ENCODE assay signal across 17 mouse cellular contexts in the genomic region with DNA sequence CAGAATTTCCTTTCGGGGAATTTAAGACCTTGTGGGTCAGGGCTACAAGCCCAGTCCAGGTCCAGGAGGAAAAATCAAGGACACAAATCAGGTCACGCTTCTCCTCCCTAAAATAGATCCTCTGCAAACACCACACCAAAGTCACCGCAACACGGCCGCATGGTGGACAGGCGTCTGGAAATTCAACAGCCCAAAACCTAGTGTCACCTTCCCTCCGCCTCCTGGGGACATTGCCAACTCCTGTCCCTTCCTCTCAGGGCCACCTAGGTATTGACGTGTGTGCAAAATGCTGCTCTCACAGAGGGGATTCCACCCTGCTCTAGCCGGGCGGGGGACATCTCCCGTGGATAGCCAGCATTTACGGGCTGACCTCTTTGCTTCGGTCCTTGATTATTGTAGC. TPM values are rescaled to one million over a fixed set of nuclear protein-coding genes. Genes with fewer than 3 reads are reported as not detected.
DNase-seq lines count a peak whose midpoint lies in the region; ATAC-seq lines count a peak whose summit lies in the region.
"Had no signal": no experiment of that assay in that cellular context is flagged by ENCODE, and none has a peak within 500 bp of the region (broad histone marks: within the 10 kb centered on the region; RNA-seq: fewer than 3 reads in every experiment).

No protein-coding gene starts in this region.

- H3K4me2 ChIP-seq in heart, embryonic 12.5 days, result peak overlapping the region; percentile 34; the same call in 1 of the 2 replicates
- H3K4me2 ChIP-seq in intestine, embryonic 16.5 days (ENCODE audit: low read depth, low read length), result no peak overlapping the region
- H3K4me2 ChIP-seq: hindbrain, embryonic 12.5 days; neural tube, embryonic 13.5 days had no signal

- WGBS in heart, embryonic 10.5 days, result 59% methylated on average over 13 of the region's 13 CpGs
- 58% methylated on average over 13 of the region's 13 CpGs for WGBS in heart, embryonic 12.5 days
- WGBS in intestine, embryonic 16.5 days, result 87% methylated on average over 13 of the region's 13 CpGs
- WGBS in midbrain, embryonic 10.5 days, result 96% methylated on average over 13 of the region's 13 CpGs

- no peak overlapping the region for H3K9ac ChIP-seq in heart, embryonic 12.5 days
- H3K9ac ChIP-seq in intestine, embryonic 16.5 days (ENCODE audit: low read depth, low read length), result no peak overlapping the region
- H3K9ac ChIP-seq: hindbrain, embryonic 12.5 days; neural tube, embryonic 13.5 days had no signal

- intact Hi-C loops in heart, postnatal 36 days (cut with DNase I), result no loop called here

- H3K9me3 ChIP-seq in heart, embryonic 10.5 days, result no peaks in the 10 kb centered on the region
- H3K9me3 ChIP-seq in heart, embryonic 12.5 days (replicated peaks), result peaks cover 4% of the 10 kb centered on the region; the same call in 1 of the 2 replicates
- H3K9me3 ChIP-seq in intestine, embryonic 16.5 days (ENCODE audit: control insufficient read depth, low read length), result no peaks in the 10 kb centered on the region
- peaks cover 21% of the 10 kb centered on the region for H3K9me3 ChIP-seq in midbrain, embryonic 10.5 days (replicated peaks)

- H3K4me3 ChIP-seq in heart, embryonic 10.5 days, result no peak overlapping the region
- H3K4me3 ChIP-seq in heart, embryonic 12.5 days, result no peak overlapping the region
- no peak overlapping the region for H3K4me3 ChIP-seq in intestine, embryonic 16.5 days (ENCODE audit: low read length)
- H3K4me3 ChIP-seq in midbrain, embryonic 10.5 days, result no peak overlapping the region
- H3K4me3 ChIP-seq: forebrain, embryonic 10.5 days; hindbrain, embryonic 12.5 days; neural tube, embryonic 13.5 days had no signal

- peak; percentile 58; the same call in 1 of the 2 replicates for ATAC-seq in heart, embryonic 12.5 days (ENCODE audit: insufficient number of reproducible peaks, low FRiP score)
- no peak for ATAC-seq in intestine, embryonic 16.5 days
- no peak for ATAC-seq in activated CD4-positive, CD25-positive, alpha-beta regulatory T cell, adult 4 months

- H3K27me3 ChIP-seq in heart, embryonic 10.5 days (ENCODE audit: insufficient read depth, poor library complexity, severe bottlenecking), result no peaks in the 10 kb centered on the region
- H3K27me3 ChIP-seq in heart, embryonic 12.5 days (replicated peaks), result no peaks in the 10 kb centered on the region
- no peaks in the 10 kb centered on the region for H3K27me3 ChIP-seq in intestine, embryonic 16.5 days (replicated peaks; ENCODE audit: control insufficient read depth, insufficient read depth, low read length)
- H3K27me3 ChIP-seq in midbrain, embryonic 10.5 days (ENCODE audit: low read depth, poor library complexity, severe bottlenecking), result peaks cover 41% of the 10 kb centered on the region
- H3K27me3 ChIP-seq: hindbrain, embryonic 12.5 days; neural tube, embryonic 13.5 days had no signal

- H3K36me3 ChIP-seq in heart, embryonic 10.5 days, result peaks cover 2% of the 10 kb centered on the region; the same call in 1 of the 2 replicates
- no peaks in the 10 kb centered on the region for H3K36me3 ChIP-seq in heart, embryonic 12.5 days
- no peaks in the 10 kb centered on the region for H3K36me3 ChIP-seq in intestine, embryonic 16.5 days (ENCODE audit: control insufficient read depth, insufficient read depth, low read length)
- H3K36me3 ChIP-seq in midbrain, embryonic 10.5 days, result peaks cover 19% of the 10 kb centered on the region
- H3K36me3 ChIP-seq: hindbrain, embryonic 12.5 days had no signal

- no peak for DNase-seq in heart, embryonic 10.5 days (ENCODE audit: low spot score)
- DNase-seq in heart, postnatal 36 days, result no peak
- peak; percentile 75 for DNase-seq in cerebellum, adult 9-10 months
- peak; percentile 46 for DNase-seq in heart, postnatal 4 days
- DNase-seq in midbrain, embryonic 10.5 days (ENCODE audit: low spot score), result no peak
- DNase-seq: kidney, postnatal 36 days; liver; lung, postnatal 10 days; midbrain, embryonic 14.5 days; right cerebral cortex, adult 18-20 months; thymus, postnatal 25 days had no signal

- H3K4me1 ChIP-seq in heart, embryonic 10.5 days, result peaks cover 47% of the 10 kb centered on the region
- H3K4me1 ChIP-seq in heart, embryonic 12.5 days (replicated peaks), result peaks cover 46% of the 10 kb centered on the region
- no peaks in the 10 kb centered on the region for H3K4me1 ChIP-seq in intestine, embryonic 16.5 days (ENCODE audit: control insufficient read depth, insufficient read depth, low read length)
- H3K4me1 ChIP-seq in midbrain, embryonic 10.5 days, result no peaks in the 10 kb centered on the region

- H3K27ac ChIP-seq in heart, embryonic 10.5 days, result peak overlapping the region; percentile 70
- peak overlapping the region; percentile 66 for H3K27ac ChIP-seq in heart, embryonic 12.5 days (ENCODE audit: poor library complexity, severe bottlenecking)
- no peak overlapping the region for H3K27ac ChIP-seq in intestine, embryonic 16.5 days (ENCODE audit: low read length)
- no peak overlapping the region for H3K27ac ChIP-seq in midbrain, embryonic 10.5 days (replicated peaks)
- H3K27ac ChIP-seq: forebrain, embryonic 10.5 days; hindbrain, embryonic 12.5 days; neural tube, embryonic 13.5 days had no signal

RNA-seq across cellular contexts. Expression of a gene that starts 21.8 kb away (rescaled TPM):
- polyA plus RNA-seq in heart, embryonic 10.5 days (2016; fragmentation: Nextera tagmentation; extraction: Ambion mirVana), result 13.3 and 16.4 TPM in 2 replicates
- 1 to 10 TPM; 4.8 to 6.1 TPM for total RNA-seq in heart, postnatal 36 days (2021)
- polyA plus RNA-seq in heart, embryonic 12.5 days (2016; fragmentation: Nextera tagmentation; extraction: Ambion mirVana), result 15.4 and 16.9 TPM in 2 replicates
- 10 to 100 TPM; 14.7 to 18.2 TPM for total RNA-seq in heart, postnatal 4 days (2021)
- 7.4 and 8.1 TPM in 2 replicates for polyA plus RNA-seq in intestine, embryonic 16.5 days (2015; fragmentation: Nextera tagmentation; extraction: Ambion mirVana)
- polyA plus RNA-seq in midbrain, embryonic 10.5 days (2016; fragmentation: Nextera tagmentation; extraction: Ambion mirVana), result 13.8 and 13.9 TPM in 2 replicates
- 10 to 100 TPM; 49.7 to 53.9 TPM for polyA plus RNA-seq in activated CD4-positive, CD25-positive, alpha-beta regulatory T cell, adult 4 months (2017; shearing (Covaris generic))

Comparison
In these comparisons a context has a peak if more than half of its experiments do, and no peak if none do; other contexts are left out.
1. DNase-seq: peak in cerebellum, adult 9-10 months (single experiment) and heart, postnatal 4 days (single experiment); none in heart, embryonic 10.5 days (single experiment), heart, postnatal 36 days (0 of 2) and midbrain, embryonic 10.5 days (single experiment).
2. H3K27ac ChIP-seq: peak in heart, embryonic 10.5 days (single experiment) and heart, embryonic 12.5 days (single experiment); none in intestine, embryonic 16.5 days (single experiment) and midbrain, embryonic 10.5 days (single experiment).